Mouse (Mus musculus) liver, adult 2 months (tissue): ENCODE measurements around the gene Vps41. TPM values are rescaled to one million over a fixed set of nuclear protein-coding genes. Genes with fewer than 3 reads are reported as not detected.
A peak's percentile ranks its signal among the peaks of the same experiment; 100 is the strongest.

ENCODE experiments used
- DNase-seq: peaks from one replicate; pipeline ENCODE4 v3.0.0-alpha.2; 2011; ENCODE audit warnings: low read depth, low spot score; ENCODE audit errors: extremely low read depth
- H3K27ac ChIP-seq: fragments of 200-500 bp; replicated peaks from 2 replicates; pipeline ENCODE4 v1.5.1; 2012; ENCODE audit warnings: low read depth, mild to moderate bottlenecking, control low read depth, inconsistent platforms, low read length; ENCODE audit not compliant: insufficient read depth
- H3K27me3 ChIP-seq: fragments of 200-500 bp; 2 replicates; pipeline ENCODE4 v1.6.1; 2012; ENCODE audit warnings: mild to moderate bottlenecking, moderate library complexity, low read length, inconsistent platforms; ENCODE audit not compliant: control insufficient read depth, insufficient read depth
- H3K36me3 ChIP-seq: fragments of 200-500 bp; 2 replicates; pipeline ENCODE4 v1.6.1; 2012; ENCODE audit warnings: low read length, inconsistent platforms; ENCODE audit not compliant: control insufficient read depth, insufficient read depth
- H3K4me1 ChIP-seq: fragments of 200-500 bp; 2 replicates; pipeline ENCODE4 v1.6.1; 2011; ENCODE audit warnings: low read length; ENCODE audit not compliant: control insufficient read depth, insufficient read depth
- H3K4me3 ChIP-seq: fragments of 200-500 bp; 2 replicates; pipeline ENCODE4 v1.5.1; 2011; ENCODE audit warnings: low read depth, mild to moderate bottlenecking, control low read depth, low read length, moderate library complexity; ENCODE audit not compliant: insufficient read depth
- H3K79me2 ChIP-seq: fragments of 200-500 bp; 2 replicates; pipeline ENCODE4 v1.6.1; 2012; ENCODE audit warnings: inconsistent platforms, mild to moderate bottlenecking, low read length, moderate library complexity; ENCODE audit not compliant: control insufficient read depth, insufficient read depth
- H3K9ac ChIP-seq: fragments of 200-500 bp; 2 replicates; pipeline ENCODE4 v1.6.1; 2012; ENCODE audit warnings: low read depth, mild to moderate bottlenecking, control low read depth, inconsistent platforms, low read length
- CTCF ChIP-seq: fragments of 200-500 bp; IDR thresholded peaks from 2 replicates; pipeline ENCODE4 v1.5.1; 2011; ENCODE audit warnings: low read depth, low read length, control low read depth
- POLR2A ChIP-seq: fragments of 200-500 bp; IDR thresholded peaks from 2 replicates; pipeline ENCODE4 v1.6.1; 2011; ENCODE audit warnings: low read length, control low read depth; ENCODE audit not compliant: insufficient read depth; ENCODE audit errors: extremely low read depth
- WGBS: fragments of 180-500 bp; shearing (Covaris S2); methylation state at CpG from one replicate; pipeline ENCODE4 v1.1.7; 2018; 5-methylcytosine and 5-hydroxymethylcytosine counted together
- polyA plus RNA-seq: library from polyadenylated mRNA; depleted of rRNA; stranded (reverse); fragments of >200 nt; gene quantifications from 2 replicates; pipeline ENCODE4 v1.2.3, GENCODE M21; 2012
- total RNA-seq: library from RNA; depleted of rRNA; stranded (reverse); fragments of >200 nt; gene quantifications from 2 replicates; pipeline ENCODE4 v1.2.3, GENCODE M21; 2014

Gene Vps41
- total and polyA plus RNA-seq, 2 experiments, result 10.0 to 41.7 TPM

- no peak for DNase-seq
- Histone ChIP-seq H3K9ac (no peak overlapping the region), H3K36me3 (peaks cover 37% of the 10 kb centered on the region), H3K4me1 (no peaks in the 10 kb centered on the region), H3K27ac (no peak overlapping the region), H3K79me2 (no peaks in the 10 kb centered on the region), H3K27me3 (no peaks in the 10 kb centered on the region), H3K4me3 (no peak overlapping the region)
- WGBS, result 91% methylated on average over 8 of the region's 8 CpGs
- TF ChIP-seq CTCF, result no peak
- TF ChIP-seq POLR2A, result no peak
These were observed 139.1 kb downstream of the Vps41 start for GRCm38 (mm10) chr13:18856026-18856802.

GRCm38 (mm10) chr13:18858183-18858582 is 141.1 kb downstream of the Vps41 start:
- H3K36me3 ChIP-seq, result peaks cover 38% of the 10 kb centered on the region
- no peak for DNase-seq
- no peak for TF ChIP-seq POLR2A
- no peak for TF ChIP-seq CTCF
- H3K79me2 ChIP-seq, result no peaks in the 10 kb centered on the region
- H3K4me1 ChIP-seq, result no peaks in the 10 kb centered on the region
- WGBS, result 85% methylated on average over 4 of the region's 4 CpGs
- H3K27me3 ChIP-seq, result no peaks in the 10 kb centered on the region
- H3K27ac ChIP-seq, result no peak overlapping the region
- no peak overlapping the region for H3K9ac ChIP-seq
- H3K4me3 ChIP-seq, result no peak overlapping the region

GRCm38 (mm10) chr13:18859389-18859788 is 142.3 kb downstream of the Vps41 start:
- H3K79me2 ChIP-seq, result no peaks in the 10 kb centered on the region
- H3K27ac ChIP-seq, result no peak overlapping the region
- DNase-seq, result no peak
- no peak for TF ChIP-seq CTCF
- no peak for TF ChIP-seq POLR2A
- H3K4me3 ChIP-seq, result no peak overlapping the region
- H3K36me3 ChIP-seq, result peaks cover 36% of the 10 kb centered on the region
- no peaks in the 10 kb centered on the region for H3K27me3 ChIP-seq
- H3K4me1 ChIP-seq, result no peaks in the 10 kb centered on the region
- WGBS, result 92% methylated on average over 3 of the region's 3 CpGs
- no peak overlapping the region for H3K9ac ChIP-seq

GRCm38 (mm10) chr13:18868030-18868490 is 151.0 kb downstream of the Vps41 start:
- Histone ChIP-seq H3K79me2 (no peaks in the 10 kb centered on the region), H3K4me3 (no peak overlapping the region), H3K27me3 (no peaks in the 10 kb centered on the region), H3K36me3 (peaks cover 10% of the 10 kb centered on the region; the same call in 1 of the 2 replicates), H3K9ac (no peak overlapping the region), H3K27ac (no peak overlapping the region), H3K4me1 (peaks cover 7% of the 10 kb centered on the region)
- 19% methylated on average over 5 of the region's 5 CpGs for WGBS
- TF ChIP-seq CTCF (peak; percentile 81), POLR2A (no peak)
- DNase-seq, result peak; percentile 68

GRCm38 (mm10) chr13:18868825-18869224 is 151.7 kb downstream of the Vps41 start:
- WGBS, result 13% methylated on average over 5 of the region's 5 CpGs

GRCm38 (mm10) chr13:18875321-18875720 is 158.2 kb downstream of the Vps41 start:
- no peaks in the 10 kb centered on the region for H3K79me2 ChIP-seq
- 51% methylated on average over 7 of the region's 7 CpGs for WGBS
- no peak overlapping the region for H3K4me3 ChIP-seq
- no peaks in the 10 kb centered on the region for H3K4me1 ChIP-seq
- H3K27me3 ChIP-seq, result no peaks in the 10 kb centered on the region
- DNase-seq, result no peak
- no peak for TF ChIP-seq POLR2A
- no peak overlapping the region for H3K27ac ChIP-seq
- no peak overlapping the region for H3K9ac ChIP-seq
- H3K36me3 ChIP-seq, result no peaks in the 10 kb centered on the region

More at GRCm38 (mm10) chr13:18868825-18869224, 151.7 kb downstream of the Vps41 start:
- peak; percentile 74 for DNase-seq
- peaks cover 7% of the 10 kb centered on the region for H3K4me1 ChIP-seq
- no peaks in the 10 kb centered on the region for H3K27me3 ChIP-seq
- no peak overlapping the region for H3K4me3 ChIP-seq
- no peak overlapping the region for H3K9ac ChIP-seq
- H3K36me3 ChIP-seq, result peaks cover 7% of the 10 kb centered on the region; the same call in 1 of the 2 replicates
- no peak for TF ChIP-seq CTCF
- H3K27ac ChIP-seq, result no peak overlapping the region
- no peaks in the 10 kb centered on the region for H3K79me2 ChIP-seq
